Mouse (Mus musculus) kidney, adult 2 months (tissue): ENCODE measurements around the gene Bfsp2.

Experiments used
- CTCF ChIP-seq: fragments of 200-500 bp; conservative IDR thresholded peaks from 2 replicates; pipeline ENCODE4 v1.5.1; 2011; ENCODE audit warnings: low read depth, mild to moderate bottlenecking, control low read depth, low read length, moderate library complexity, mixed read lengths; ENCODE audit not compliant: insufficient read depth, insufficient read length
- POLR2A ChIP-seq: fragments of 200-500 bp; IDR thresholded peaks from one replicate; pipeline ENCODE4 v1.6.1; 2011; ENCODE audit warnings: low read depth, low read length, control low read depth

DNA sequence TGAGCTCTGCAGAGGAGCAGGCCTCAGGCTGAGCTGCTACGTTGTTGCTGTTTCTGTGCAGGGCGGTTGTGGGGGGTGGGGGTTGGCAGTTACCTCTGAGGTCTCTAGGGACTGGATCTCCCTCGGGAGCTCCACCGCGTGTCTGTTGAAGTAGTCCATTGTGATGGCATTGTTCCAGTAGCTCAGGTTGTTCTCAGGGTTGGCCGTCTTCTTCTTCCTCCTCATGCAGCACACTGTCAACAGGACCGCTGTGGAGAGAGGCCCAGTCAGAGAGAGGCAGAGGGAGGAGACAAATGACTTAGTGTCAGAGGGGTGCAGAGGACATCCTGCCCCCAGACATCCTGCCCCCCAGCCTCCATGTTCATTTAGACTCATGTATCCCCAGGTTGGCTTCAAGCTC lies 8.9 kb upstream of the Bfsp2 start:
- TF ChIP-seq CTCF (no peak), POLR2A (no peak)
